Mouse (Mus musculus) forebrain, embryonic 11.5 days (tissue): ENCODE measurements around the gene Zdhhc12. TPM values are rescaled to one million over a fixed set of nuclear protein-coding genes. Genes with fewer than 3 reads are reported as not detected.

Source experiments
- ATAC-seq: fragments of 200-750 bp; cut with Nextera tagmentation; replicated peaks from 2 replicates; pipeline ENCODE4 v1.8.0; 2017; ENCODE audit warnings: moderate TSS enrichment; ENCODE audit not compliant: low FRiP score
- DNase-seq: peaks from one replicate; pipeline ENCODE4 v3.0.0-alpha.2; 2017; ENCODE audit warnings: low spot score
- H3K27ac ChIP-seq: fragments of 300-500 bp; sonication (generic); 2 replicates; pipeline ENCODE4 v1.5.1; 2014; ENCODE audit warnings: low read depth, low read length
- H3K27me3 ChIP-seq: fragments of 300-500 bp; sonication (generic); 2 replicates; pipeline ENCODE4 v1.6.1; 2014; ENCODE audit warnings: mild to moderate bottlenecking, low read length, mixed read lengths; ENCODE audit not compliant: control insufficient read depth, insufficient read depth
- H3K36me3 ChIP-seq: fragments of 300-500 bp; sonication (generic); 2 replicates; pipeline ENCODE4 v1.6.1; 2014; ENCODE audit warnings: mild to moderate bottlenecking, low read length, moderate library complexity, mixed read lengths; ENCODE audit not compliant: control insufficient read depth, insufficient read depth
- H3K4me1 ChIP-seq: fragments of 300-500 bp; sonication (generic); replicated peaks from 2 replicates; pipeline ENCODE4 v1.6.1; 2014; ENCODE audit warnings: low read length, mixed read lengths; ENCODE audit not compliant: control insufficient read depth, insufficient read depth
- H3K4me2 ChIP-seq: fragments of 300-500 bp; sonication (generic); 2 replicates; pipeline ENCODE4 v1.6.1; 2014; ENCODE audit warnings: low read depth, mild to moderate bottlenecking, low read length, moderate library complexity, mixed read lengths; ENCODE audit not compliant: severe bottlenecking
- H3K4me3 ChIP-seq: fragments of 300-500 bp; sonication (generic); 2 replicates; pipeline ENCODE4 v1.5.1; 2014; ENCODE audit warnings: low read depth, low read length
- H3K9ac ChIP-seq: fragments of 300-500 bp; sonication (generic); 2 replicates; pipeline ENCODE4 v1.6.1; 2014; ENCODE audit warnings: low read length
- H3K9me3 ChIP-seq: fragments of 300-500 bp; sonication (generic); 2 replicates; pipeline ENCODE4 v1.6.1; 2016; ENCODE audit warnings: low read length, mixed read lengths; ENCODE audit not compliant: control insufficient read depth
- WGBS: fragments of 180-500 bp; shearing (Covaris S2); extraction: QIAGEN DNeasy Blood & Tissue Kit; methylation state at CpG from one replicate; pipeline ENCODE4 v1.1.7; 2014; 5-methylcytosine and 5-hydroxymethylcytosine counted together
- polyA plus RNA-seq: library from polyadenylated mRNA; unstranded; fragments of >200 nt; fragmentation: Nextera tagmentation; extraction: Ambion mirVana; gene quantifications from 2 replicates; pipeline ENCODE4 v1.2.1, GENCODE M21; 2014

Zdhhc12 gene
- polyA plus RNA-seq, 1 experiment from 2014 or later: 27.1 TPM

- ATAC-seq (no peak), DNase-seq (no peak)
- Histone ChIP-seq H3K36me3 (peaks cover 5% of the 10 kb centered on the region), H3K27ac (no peak overlapping the region), H3K9ac (no peak overlapping the region), H3K4me1 (no peaks in the 10 kb centered on the region), H3K4me2 (no peak overlapping the region), H3K9me3 (no peaks in the 10 kb centered on the region), H3K4me3 (no peak overlapping the region), H3K27me3 (no peaks in the 10 kb centered on the region)
- WGBS: 88% methylated on average over 5 of the region's 5 CpGs
These were observed 19.1 kb upstream of the Zdhhc12 start for GRCm38 (mm10) chr2:30112564-30112963.

- Histone ChIP-seq H3K9me3 (no peaks in the 10 kb centered on the region), H3K27ac (no peak overlapping the region), H3K4me2 (no peak overlapping the region), H3K4me3 (no peak overlapping the region), H3K4me1 (no peaks in the 10 kb centered on the region), H3K27me3 (no peaks in the 10 kb centered on the region), H3K36me3 (peaks cover 5% of the 10 kb centered on the region), H3K9ac (no peak overlapping the region)
- ATAC-seq: no peak
- no peak for DNase-seq
- 91% methylated on average over 2 of the region's 2 CpGs for WGBS
These were observed 18.1 kb upstream of the Zdhhc12 start for GRCm38 (mm10) chr2:30111500-30111899.

- no peak overlapping the region for H3K4me2 ChIP-seq
- peaks cover 5% of the 10 kb centered on the region for H3K36me3 ChIP-seq
- no peak overlapping the region for H3K9ac ChIP-seq
- DNase-seq (no peak), ATAC-seq (no peak)
- H3K4me3 ChIP-seq: no peak overlapping the region
- H3K27ac ChIP-seq: no peak overlapping the region
- H3K27me3 ChIP-seq: no peaks in the 10 kb centered on the region
- no peaks in the 10 kb centered on the region for H3K4me1 ChIP-seq
- no peaks in the 10 kb centered on the region for H3K9me3 ChIP-seq
- WGBS: 91% methylated on average over 4 of the region's 4 CpGs
These were observed 14.8 kb upstream of the Zdhhc12 start for GRCm38 (mm10) chr2:30108260-30108659.

- no peaks in the 10 kb centered on the region for H3K27me3 ChIP-seq
- H3K27ac ChIP-seq: no peak overlapping the region
- H3K36me3 ChIP-seq: peaks cover 5% of the 10 kb centered on the region; the same call in 1 of the 2 replicates
- no peak overlapping the region for H3K4me3 ChIP-seq
- no peaks in the 10 kb centered on the region for H3K4me1 ChIP-seq
- no peak for DNase-seq
- no peaks in the 10 kb centered on the region for H3K9me3 ChIP-seq
- no peak overlapping the region for H3K9ac ChIP-seq
- ATAC-seq: no peak
- H3K4me2 ChIP-seq: no peak overlapping the region
- 96% methylated on average over 5 of the region's 5 CpGs for WGBS
These were observed 14.2 kb upstream of the Zdhhc12 start for GRCm38 (mm10) chr2:30107646-30108045.

GRCm38 (mm10) chr2:30106364-30106763 lies 12.9 kb upstream of the Zdhhc12 start:
- Histone ChIP-seq H3K4me3 (no peak overlapping the region), H3K27ac (no peak overlapping the region), H3K36me3 (peaks cover 5% of the 10 kb centered on the region; the same call in 1 of the 2 replicates), H3K9me3 (no peaks in the 10 kb centered on the region), H3K4me1 (no peaks in the 10 kb centered on the region), H3K27me3 (no peaks in the 10 kb centered on the region), H3K9ac (no peak overlapping the region), H3K4me2 (no peak overlapping the region)
- ATAC-seq (no peak), DNase-seq (peak; percentile 70)

- no peaks in the 10 kb centered on the region for H3K4me1 ChIP-seq
- no peaks in the 10 kb centered on the region for H3K9me3 ChIP-seq
- no peak overlapping the region for H3K4me3 ChIP-seq
- H3K36me3 ChIP-seq: no peaks in the 10 kb centered on the region
- H3K4me2 ChIP-seq: no peak overlapping the region
- H3K27me3 ChIP-seq: no peaks in the 10 kb centered on the region
- no peak overlapping the region for H3K27ac ChIP-seq
- ATAC-seq (no peak), DNase-seq (no peak)
- no peak overlapping the region for H3K9ac ChIP-seq
- 86% methylated on average over 4 of the region's 4 CpGs for WGBS
These were observed 6.8 kb upstream of the Zdhhc12 start for GRCm38 (mm10) chr2:30100214-30100613.

GRCm38 (mm10) chr2:30095882-30096527 lies 2.6 kb upstream of the Zdhhc12 start:
- Histone ChIP-seq H3K27me3 (no peaks in the 10 kb centered on the region), H3K9me3 (no peaks in the 10 kb centered on the region), H3K36me3 (no peaks in the 10 kb centered on the region), H3K9ac (no peak overlapping the region), H3K27ac (no peak overlapping the region), H3K4me1 (peaks cover 4% of the 10 kb centered on the region; the same call in 1 of the 2 replicates), H3K4me3 (no peak overlapping the region), H3K4me2 (no peak overlapping the region)
- 71% methylated on average over 2 of the region's 2 CpGs for WGBS
- DNase-seq: peak; percentile 70
- no peak for ATAC-seq

GRCm38 (mm10) chr2:30094208-30094588 lies 750 bp upstream of the Zdhhc12 start:
- no peaks in the 10 kb centered on the region for H3K36me3 ChIP-seq
- peak overlapping the region; percentile 75 for H3K4me2 ChIP-seq
- no peaks in the 10 kb centered on the region for H3K9me3 ChIP-seq
- no peaks in the 10 kb centered on the region for H3K27me3 ChIP-seq
- DNase-seq (no peak), ATAC-seq (no peak)
- WGBS: 4% methylated on average over 13 of the region's 13 CpGs
- H3K4me1 ChIP-seq: peaks cover 4% of the 10 kb centered on the region; the same call in 1 of the 2 replicates
- H3K9ac ChIP-seq: peak overlapping the region; percentile 64
- peak overlapping the region; percentile 58 for H3K4me3 ChIP-seq
- peak overlapping the region; percentile 38; the same call in 1 of the 2 replicates for H3K27ac ChIP-seq

GRCm38 (mm10) chr2:30092280-30092918 lies 1.0 kb downstream of the Zdhhc12 start:
- 43% methylated on average over 6 of the region's 6 CpGs for WGBS
- peak overlapping the region; percentile 58 for H3K4me3 ChIP-seq
- H3K27me3 ChIP-seq: no peaks in the 10 kb centered on the region
- no peak overlapping the region for H3K27ac ChIP-seq
- H3K4me2 ChIP-seq: peak overlapping the region; percentile 75; the same call in 1 of the 2 replicates
- ATAC-seq (no peak), DNase-seq (no peak)
- H3K36me3 ChIP-seq: no peaks in the 10 kb centered on the region
- H3K4me1 ChIP-seq: peaks cover 4% of the 10 kb centered on the region; the same call in 1 of the 2 replicates
- H3K9me3 ChIP-seq: no peaks in the 10 kb centered on the region
- no peak overlapping the region for H3K9ac ChIP-seq
